Mouse (Mus musculus) forebrain, embryonic 14.5 days (tissue): Measurements from ENCODE around the gene Kif9. TPM values are rescaled to one million over a fixed set of nuclear protein-coding genes. Genes with fewer than 3 reads are reported as not detected.
A peak's percentile ranks its signal among the peaks of the same experiment; 100 is the strongest.

Experiments used
- ATAC-seq: fragments of 200-750 bp; cut with Nextera tagmentation; 2 replicates; pipeline ENCODE4 v1.8.0; 2017; ENCODE audit warnings: mild to moderate bottlenecking, moderate library complexity
- DNase-seq: peaks from one replicate; pipeline ENCODE4 v3.0.0-alpha.2; 2015; ENCODE audit warnings: low spot score
- H3K27ac ChIP-seq: fragments of 300-500 bp; sonication (generic); 2 replicates; pipeline ENCODE4 v1.5.1; 2014; ENCODE audit warnings: low read depth, mild to moderate bottlenecking, control low read depth, low read length, moderate library complexity
- H3K27me3 ChIP-seq: fragments of 300-500 bp; sonication (generic); replicated peaks from 2 replicates; pipeline ENCODE4 v1.6.1; 2014; ENCODE audit warnings: low read length, control low read depth, mixed read lengths; ENCODE audit not compliant: control insufficient read depth, insufficient read depth
- H3K36me3 ChIP-seq: fragments of 300-500 bp; sonication (generic); 2 replicates; pipeline ENCODE4 v1.6.1; 2014; ENCODE audit warnings: low read length, control low read depth; ENCODE audit not compliant: control insufficient read depth, insufficient read depth
- H3K4me1 ChIP-seq: fragments of 300-500 bp; sonication (generic); 2 replicates; pipeline ENCODE4 v1.6.1; 2014; ENCODE audit warnings: antibody characterized with exemption, low read length, control low read depth; ENCODE audit not compliant: control insufficient read depth, insufficient read depth
- H3K4me2 ChIP-seq: fragments of 300-500 bp; sonication (generic); 2 replicates; pipeline ENCODE4 v1.6.1; 2014; ENCODE audit warnings: mild to moderate bottlenecking, control low read depth, low read length
- H3K4me3 ChIP-seq: fragments of 300-500 bp; sonication (generic); 2 replicates; pipeline ENCODE4 v1.5.1; 2014; ENCODE audit warnings: low read depth, low read length, control low read depth
- H3K9ac ChIP-seq: fragments of 300-500 bp; sonication (generic); 2 replicates; pipeline ENCODE4 v1.6.1; 2014; ENCODE audit warnings: mild to moderate bottlenecking, low read length, control low read depth, moderate library complexity
- H3K9me3 ChIP-seq: fragments of 300-500 bp; sonication (generic); replicated peaks from 2 replicates; pipeline ENCODE4 v1.6.1; 2016; ENCODE audit warnings: low read length, control low read depth, mixed read lengths; ENCODE audit not compliant: control insufficient read depth
- WGBS: fragments of 180-500 bp; shearing (Covaris S2); extraction: QIAGEN DNeasy Blood & Tissue Kit; methylation state at CpG from one replicate; pipeline ENCODE4 v1.1.7; 2014; 5-methylcytosine and 5-hydroxymethylcytosine counted together
- polyA plus RNA-seq: library from polyadenylated mRNA; unstranded; fragments of >200 nt; fragmentation: Nextera tagmentation; extraction: Ambion mirVana; gene quantifications from 2 replicates; pipeline ENCODE4 v1.2.1, GENCODE M21; 2014

Gene Kif9
- polyA plus RNA-seq, 1 experiment from 2014 or later: 3.2 TPM

GRCm38 (mm10) chr9:110532538-110533291, 56.0 kb downstream of the Kif9 start, which contains the start of gene Setd2:
Gene Setd2, plus strand, starts transcription at chr9:110532597.
- Histone ChIP-seq H3K9me3 (no peaks in the 10 kb centered on the region), H3K4me1 (peaks cover 22% of the 10 kb centered on the region), H3K36me3 (no peaks in the 10 kb centered on the region), H3K9ac (peak within 1 kb of the TSS; percentile 99), H3K4me3 (peak within 1 kb of the TSS; percentile 98), H3K4me2 (peak within 1 kb of the TSS; percentile 84), H3K27me3 (no peaks in the 10 kb centered on the region), H3K27ac (peak within 1 kb of the TSS; percentile 99)
- ATAC-seq (peak; percentile 61), DNase-seq (peak; percentile 61)
- WGBS: under 1% methylated on average over 76 of the region's 109 CpGs

- DNase-seq: no peak
These were observed 56.9 kb downstream of the Kif9 start for GRCm38 (mm10) chr9:110533645-110534044.

GRCm38 (mm10) chr9:110535114-110535513, 58.4 kb downstream of the Kif9 start:
- Histone ChIP-seq H3K4me1 (peaks cover 22% of the 10 kb centered on the region), H3K27ac (no peak overlapping the region), H3K36me3 (no peaks in the 10 kb centered on the region), H3K4me3 (no peak overlapping the region), H3K4me2 (peak overlapping the region; percentile 5; the same call in 1 of the 2 replicates), H3K27me3 (no peaks in the 10 kb centered on the region), H3K9me3 (no peaks in the 10 kb centered on the region), H3K9ac (no peak overlapping the region)
- no peak for DNase-seq
- no peak for ATAC-seq
- 59% methylated on average over 2 of the region's 2 CpGs for WGBS

More at GRCm38 (mm10) chr9:110533645-110534044, 56.9 kb downstream of the Kif9 start:
- Histone ChIP-seq H3K27me3 (no peaks in the 10 kb centered on the region), H3K4me3 (peak overlapping the region; percentile 98), H3K9ac (peak overlapping the region; percentile 99), H3K27ac (no peak overlapping the region), H3K9me3 (no peaks in the 10 kb centered on the region), H3K4me2 (peak overlapping the region; percentile 84), H3K36me3 (no peaks in the 10 kb centered on the region), H3K4me1 (peaks cover 22% of the 10 kb centered on the region)
- WGBS: 48% methylated on average over 5 of the region's 5 CpGs
- no peak for ATAC-seq

GRCm38 (mm10) chr9:110536636-110537035, 59.9 kb downstream of the Kif9 start:
- Histone ChIP-seq H3K27me3 (no peaks in the 10 kb centered on the region), H3K4me1 (peaks cover 22% of the 10 kb centered on the region), H3K9me3 (no peaks in the 10 kb centered on the region), H3K27ac (no peak overlapping the region), H3K36me3 (no peaks in the 10 kb centered on the region), H3K4me3 (no peak overlapping the region), H3K9ac (no peak overlapping the region), H3K4me2 (no peak overlapping the region)
- DNase-seq (no peak), ATAC-seq (no peak)
- 97% methylated on average over 2 of the region's 2 CpGs for WGBS

- no peak for ATAC-seq
- no peaks in the 10 kb centered on the region for H3K9me3 ChIP-seq
- no peaks in the 10 kb centered on the region for H3K27me3 ChIP-seq
These were observed 61.8 kb downstream of the Kif9 start for GRCm38 (mm10) chr9:110538511-110538910.

GRCm38 (mm10) chr9:110541988-110542387, 65.2 kb downstream of the Kif9 start:
- no peak for ATAC-seq
- H3K4me2 ChIP-seq: no peak overlapping the region
- no peaks in the 10 kb centered on the region for H3K27me3 ChIP-seq
- no peak overlapping the region for H3K27ac ChIP-seq
- H3K36me3 ChIP-seq: no peaks in the 10 kb centered on the region
- no peaks in the 10 kb centered on the region for H3K4me1 ChIP-seq
- H3K9ac ChIP-seq: no peak overlapping the region
- H3K9me3 ChIP-seq: no peaks in the 10 kb centered on the region
- no peak overlapping the region for H3K4me3 ChIP-seq
- no peak for DNase-seq
- WGBS: 89% methylated on average over 4 of the region's 4 CpGs

More at GRCm38 (mm10) chr9:110538511-110538910, 61.8 kb downstream of the Kif9 start:
- H3K4me2 ChIP-seq: no peak overlapping the region
- no peak overlapping the region for H3K4me3 ChIP-seq
- DNase-seq: no peak
- H3K27ac ChIP-seq: no peak overlapping the region
- no peak overlapping the region for H3K9ac ChIP-seq
- H3K36me3 ChIP-seq: no peaks in the 10 kb centered on the region
- H3K4me1 ChIP-seq: peaks cover 21% of the 10 kb centered on the region

GRCm38 (mm10) chr9:110548261-110548660, 71.5 kb downstream of the Kif9 start:
- Histone ChIP-seq H3K9me3 (no peaks in the 10 kb centered on the region), H3K4me3 (no peak overlapping the region), H3K4me2 (no peak overlapping the region), H3K27me3 (no peaks in the 10 kb centered on the region), H3K27ac (no peak overlapping the region), H3K4me1 (no peaks in the 10 kb centered on the region), H3K36me3 (peaks cover 58% of the 10 kb centered on the region), H3K9ac (no peak overlapping the region)
- no peak for ATAC-seq
- WGBS: 97% methylated on average over 19 of the region's 19 CpGs
- DNase-seq: no peak

- Histone ChIP-seq H3K27ac (no peak overlapping the region), H3K4me3 (no peak overlapping the region), H3K4me1 (no peaks in the 10 kb centered on the region), H3K27me3 (no peaks in the 10 kb centered on the region), H3K4me2 (no peak overlapping the region), H3K36me3 (peaks cover 69% of the 10 kb centered on the region), H3K9me3 (no peaks in the 10 kb centered on the region), H3K9ac (no peak overlapping the region)
- ATAC-seq (no peak), DNase-seq (peak; percentile 10)
These were observed 91.6 kb downstream of the Kif9 start for GRCm38 (mm10) chr9:110568309-110568708.
